Mouse (Mus musculus): ENCODE measurements around the gene Pdlim7. TPM values are rescaled to one million over a fixed set of nuclear protein-coding genes. Genes with fewer than 3 reads are reported as not detected.

Gene Pdlim7
- polyA plus RNA-seq, 1 experiment from 2014 or later: 370 TPM

- Histone ChIP-seq H3K4me2 (ENCODE audit: low read length) (no peak overlapping the region), H3K36me3 (ENCODE audit: control insufficient read depth, insufficient read depth, low read length) (peaks cover 68% of the 10 kb centered on the region), H3K27me3 (ENCODE audit: control insufficient read depth, insufficient read depth, low read length) (peaks cover 45% of the 10 kb centered on the region), H3K4me1 (ENCODE audit: control insufficient read depth in 2 of 2, insufficient read depth in 2 of 2, low read length in 2 of 2) (peaks cover 5 to 16% of the 10 kb centered on the region in 2 experiments; a peak in 3 of 4 replicates), H3K27ac (replicated peaks in 1 of 2; ENCODE audit: control insufficient read depth in 1 of 2, insufficient read depth in 1 of 2, low read depth in 2 of 2, low read length in 2 of 2) (no peak overlapping the region), H3K4me3 (ENCODE audit: control insufficient read depth in 1 of 2, insufficient read depth in 1 of 2, low read depth in 1 of 2, low read length in 2 of 2) (no peak overlapping the region), H3K9ac (ENCODE audit: low read length) (no peak overlapping the region), H3K9me3 (ENCODE audit: control insufficient read depth, low read length) (no peaks in the 10 kb centered on the region)
- no peak for ATAC-seq (ENCODE audit: insufficient number of reproducible peaks, insufficient read depth, low FRiP score, low read depth)
- 85% methylated on average over 8 of the region's 8 CpGs for WGBS
Measured at GRCm38 (mm10) chr13:55476256-55476655, 37.2 kb downstream of the Pdlim7 start.

- no peak overlapping the region for H3K9ac ChIP-seq (ENCODE audit: low read length)
- H3K36me3 ChIP-seq (ENCODE audit: control insufficient read depth, insufficient read depth, low read length): peaks cover 63% of the 10 kb centered on the region
- WGBS: 90% methylated on average over 5 of the region's 5 CpGs
- no peak for ATAC-seq (ENCODE audit: insufficient number of reproducible peaks, insufficient read depth, low FRiP score, low read depth)
- H3K4me1 ChIP-seq (ENCODE audit: control insufficient read depth in 2 of 2, insufficient read depth in 2 of 2, low read length in 2 of 2): peaks cover 9 to 20% of the 10 kb centered on the region in 2 experiments; a peak in 3 of 4 replicates
- no peak overlapping the region for H3K4me2 ChIP-seq (ENCODE audit: low read length)
- no peaks in the 10 kb centered on the region for H3K9me3 ChIP-seq (ENCODE audit: control insufficient read depth, low read length)
- H3K4me3 ChIP-seq (ENCODE audit: control insufficient read depth in 1 of 2, insufficient read depth in 1 of 2, low read depth in 1 of 2, low read length in 2 of 2): no peak overlapping the region
- no peak overlapping the region for H3K27ac ChIP-seq (replicated peaks in 1 of 2; ENCODE audit: control insufficient read depth in 1 of 2, insufficient read depth in 1 of 2, low read depth in 2 of 2, low read length in 2 of 2)
- H3K27me3 ChIP-seq (ENCODE audit: control insufficient read depth, insufficient read depth, low read length): peaks cover 46% of the 10 kb centered on the region
Measured at GRCm38 (mm10) chr13:55475750-55476149, 37.7 kb downstream of the Pdlim7 start.

DNA sequence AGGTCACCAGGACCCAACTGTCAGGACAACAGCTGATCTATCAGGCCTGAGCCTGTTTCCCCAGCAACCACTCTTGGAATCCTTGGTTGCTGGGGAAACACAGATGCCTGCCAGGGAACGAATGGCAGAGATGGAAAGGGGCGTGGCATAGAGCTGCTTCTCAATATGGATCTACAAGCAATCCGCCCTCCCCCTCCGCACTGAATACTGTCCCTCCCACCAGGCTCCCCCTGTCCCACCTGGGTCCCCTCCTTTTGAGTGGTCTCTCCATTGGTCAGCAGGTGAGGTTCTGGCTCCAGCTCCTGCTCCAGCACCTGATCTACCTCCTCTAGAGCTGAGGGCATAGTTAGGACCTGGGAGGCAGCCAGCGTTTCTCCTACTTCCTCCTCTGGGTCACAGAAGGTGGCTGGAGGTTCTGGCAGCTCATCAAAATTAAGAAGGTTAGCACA lies 38.8 kb downstream of the Pdlim7 start:
- peaks cover 52% of the 10 kb centered on the region for H3K36me3 ChIP-seq (ENCODE audit: control insufficient read depth, insufficient read depth, low read length)
- H3K4me3 ChIP-seq (ENCODE audit: control insufficient read depth in 1 of 2, insufficient read depth in 1 of 2, low read depth in 1 of 2, low read length in 2 of 2): no peak overlapping the region
- WGBS: 55% methylated on average over 5 of the region's 5 CpGs
- H3K4me2 ChIP-seq (ENCODE audit: low read length): no peak overlapping the region
- H3K4me1 ChIP-seq (ENCODE audit: control insufficient read depth in 2 of 2, insufficient read depth in 2 of 2, low read length in 2 of 2): peaks cover 9 to 22% of the 10 kb centered on the region in 2 experiments; a peak in 3 of 4 replicates
- no peaks in the 10 kb centered on the region for H3K9me3 ChIP-seq (ENCODE audit: control insufficient read depth, low read length)
- H3K27me3 ChIP-seq (ENCODE audit: control insufficient read depth, insufficient read depth, low read length): peaks cover 56% of the 10 kb centered on the region
- no peak overlapping the region for H3K27ac ChIP-seq (replicated peaks in 1 of 2; ENCODE audit: control insufficient read depth in 1 of 2, insufficient read depth in 1 of 2, low read depth in 2 of 2, low read length in 2 of 2)
- ATAC-seq (ENCODE audit: insufficient number of reproducible peaks, insufficient read depth, low FRiP score, low read depth): no peak
- H3K9ac ChIP-seq (ENCODE audit: low read length): no peak overlapping the region

- WGBS: 63% methylated on average over 11 of the region's 11 CpGs
- Histone ChIP-seq H3K27me3 (ENCODE audit: control insufficient read depth, insufficient read depth, low read length) (peaks cover 60% of the 10 kb centered on the region), H3K9me3 (ENCODE audit: control insufficient read depth, low read length) (no peaks in the 10 kb centered on the region), H3K27ac (replicated peaks in 1 of 2; ENCODE audit: control insufficient read depth in 1 of 2, insufficient read depth in 1 of 2, low read depth in 2 of 2, low read length in 2 of 2) (no peak overlapping the region), H3K4me1 (ENCODE audit: control insufficient read depth in 2 of 2, insufficient read depth in 2 of 2, low read length in 2 of 2) (peaks cover 9 to 22% of the 10 kb centered on the region in 2 experiments; a peak in 3 of 4 replicates), H3K9ac (ENCODE audit: low read length) (no peak overlapping the region), H3K36me3 (ENCODE audit: control insufficient read depth, insufficient read depth, low read length) (peaks cover 45% of the 10 kb centered on the region), H3K4me2 (ENCODE audit: low read length) (no peak overlapping the region), H3K4me3 (ENCODE audit: control insufficient read depth in 1 of 2, insufficient read depth in 1 of 2, low read depth in 1 of 2, low read length in 2 of 2) (no peak overlapping the region)
- ATAC-seq (ENCODE audit: insufficient number of reproducible peaks, insufficient read depth, low FRiP score, low read depth): no peak
Measured at GRCm38 (mm10) chr13:55473961-55474360, 39.5 kb downstream of the Pdlim7 start.

GRCm38 (mm10) chr13:55473076-55473831 lies 40.2 kb downstream of the Pdlim7 start:
- Histone ChIP-seq H3K27me3 (ENCODE audit: control insufficient read depth, insufficient read depth, low read length) (peaks cover 64% of the 10 kb centered on the region), H3K4me3 (ENCODE audit: control insufficient read depth in 1 of 2, insufficient read depth in 1 of 2, low read depth in 1 of 2, low read length in 2 of 2) (peak overlapping the region; percentile 52 to 65), H3K9me3 (ENCODE audit: control insufficient read depth, low read length) (no peaks in the 10 kb centered on the region), H3K4me1 (ENCODE audit: control insufficient read depth in 2 of 2, insufficient read depth in 2 of 2, low read length in 2 of 2) (peaks cover 9 to 22% of the 10 kb centered on the region in 2 experiments; a peak in 3 of 4 replicates), H3K4me2 (ENCODE audit: low read length) (peak overlapping the region; percentile 100), H3K27ac (replicated peaks in 1 of 2; ENCODE audit: control insufficient read depth in 1 of 2, insufficient read depth in 1 of 2, low read depth in 2 of 2, low read length in 2 of 2) (peak overlapping the region in 1 of 2 experiments; percentile 50; a peak in 1 of 4 replicates), H3K36me3 (ENCODE audit: control insufficient read depth, insufficient read depth, low read length) (peaks cover 45% of the 10 kb centered on the region), H3K9ac (ENCODE audit: low read length) (peak overlapping the region; percentile 78)
- 32% methylated on average over 18 of the region's 18 CpGs for WGBS
- ATAC-seq (ENCODE audit: insufficient number of reproducible peaks, insufficient read depth, low FRiP score, low read depth): no peak

GRCm38 (mm10) chr13:55472132-55473022 lies 41.1 kb downstream of the Pdlim7 start:
- no peaks in the 10 kb centered on the region for H3K9me3 ChIP-seq (ENCODE audit: control insufficient read depth, low read length)
- peak; percentile 15; the same call in 1 of the 2 replicates for ATAC-seq (ENCODE audit: insufficient number of reproducible peaks, insufficient read depth, low FRiP score, low read depth)
- peak overlapping the region in 1 of 2 experiments; percentile 50; a peak in 2 of 4 replicates for H3K27ac ChIP-seq (replicated peaks in 1 of 2; ENCODE audit: control insufficient read depth in 1 of 2, insufficient read depth in 1 of 2, low read depth in 2 of 2, low read length in 2 of 2)
- peak overlapping the region; percentile 52 to 65 for H3K4me3 ChIP-seq (ENCODE audit: control insufficient read depth in 1 of 2, insufficient read depth in 1 of 2, low read depth in 1 of 2, low read length in 2 of 2)
- under 1% methylated on average over 88 of the region's 103 CpGs for WGBS
- peaks cover 9 to 22% of the 10 kb centered on the region in 2 experiments; a peak in 3 of 4 replicates for H3K4me1 ChIP-seq (ENCODE audit: control insufficient read depth in 2 of 2, insufficient read depth in 2 of 2, low read length in 2 of 2)
- H3K9ac ChIP-seq (ENCODE audit: low read length): peak overlapping the region; percentile 78
- H3K4me2 ChIP-seq (ENCODE audit: low read length): peak overlapping the region; percentile 100
- H3K36me3 ChIP-seq (ENCODE audit: control insufficient read depth, insufficient read depth, low read length): peaks cover 40% of the 10 kb centered on the region
- H3K27me3 ChIP-seq (ENCODE audit: control insufficient read depth, insufficient read depth, low read length): peaks cover 65% of the 10 kb centered on the region

- peak overlapping the region; percentile 100 for H3K4me2 ChIP-seq (ENCODE audit: low read length)
- peak overlapping the region; percentile 52 to 65 for H3K4me3 ChIP-seq (ENCODE audit: control insufficient read depth in 1 of 2, insufficient read depth in 1 of 2, low read depth in 1 of 2, low read length in 2 of 2)
- H3K4me1 ChIP-seq (ENCODE audit: control insufficient read depth in 2 of 2, insufficient read depth in 2 of 2, low read length in 2 of 2): peaks cover 9 to 22% of the 10 kb centered on the region in 2 experiments; a peak in 3 of 4 replicates
- H3K36me3 ChIP-seq (ENCODE audit: control insufficient read depth, insufficient read depth, low read length): peaks cover 34% of the 10 kb centered on the region
- peak overlapping the region in 1 of 2 experiments; percentile 50; a peak in 2 of 4 replicates for H3K27ac ChIP-seq (replicated peaks in 1 of 2; ENCODE audit: control insufficient read depth in 1 of 2, insufficient read depth in 1 of 2, low read depth in 2 of 2, low read length in 2 of 2)
- H3K9me3 ChIP-seq (ENCODE audit: control insufficient read depth, low read length): no peaks in the 10 kb centered on the region
- H3K9ac ChIP-seq (ENCODE audit: low read length): peak overlapping the region; percentile 78
- H3K27me3 ChIP-seq (ENCODE audit: control insufficient read depth, insufficient read depth, low read length): peaks cover 62% of the 10 kb centered on the region
- peak; percentile 14 for ATAC-seq (ENCODE audit: insufficient number of reproducible peaks, insufficient read depth, low FRiP score, low read depth)
- WGBS: 1% methylated on average over 31 of the region's 31 CpGs
Measured at GRCm38 (mm10) chr13:55471819-55472131, 41.7 kb downstream of the Pdlim7 start.

Data from heart, embryonic 14.5 days (tissue).